Mouse (Mus musculus) erythroblast, embryonic 14.5 days (primary cell): ENCODE data around the gene Pigg. TPM values are rescaled to one million over a fixed set of nuclear protein-coding genes. Genes with fewer than 3 reads are reported as not detected.

Experiments used
- H3K27me3 ChIP-seq: 2 replicates; pipeline ENCODE4 v1.6.1; 2012; ENCODE audit warnings: inconsistent platforms; ENCODE audit not compliant: control insufficient read depth
- H3K36me3 ChIP-seq: 2 replicates; pipeline ENCODE4 v1.6.1; 2012; ENCODE audit warnings: mild to moderate bottlenecking, inconsistent platforms; ENCODE audit not compliant: control insufficient read depth
- H3K4me1 ChIP-seq: 2 replicates; pipeline ENCODE4 v1.6.1; 2012; ENCODE audit warnings: inconsistent platforms; ENCODE audit not compliant: control insufficient read depth
- H3K4me3 ChIP-seq: replicated peaks from 2 replicates; pipeline ENCODE3; 2012; ENCODE audit warnings: moderate library complexity, mild to moderate bottlenecking, inconsistent platforms
- H3K9me3 ChIP-seq: 2 replicates; pipeline ENCODE4 v1.6.1; 2012; ENCODE audit warnings: low read length, inconsistent platforms, mixed read lengths; ENCODE audit not compliant: control insufficient read depth
- GATA1 ChIP-seq: IDR thresholded peaks from 2 replicates; pipeline ENCODE4 v1.6.1; 2012; ENCODE audit warnings: low read length, inconsistent platforms, mixed read lengths
- TAL1 ChIP-seq: IDR thresholded peaks from 3 replicates; pipeline ENCODE4 v1.6.1; 2012; ENCODE audit warnings: low read length, inconsistent platforms, mixed read lengths
- polyA plus RNA-seq: library from polyadenylated mRNA; stranded (reverse); fragments of >175 nt; gene quantifications from 2 replicates; pipeline ENCODE4 v1.2.3, GENCODE M21; 2012

Pigg gene
- polyA plus RNA-seq, 1 experiment: 0.09 TPM

DNA sequence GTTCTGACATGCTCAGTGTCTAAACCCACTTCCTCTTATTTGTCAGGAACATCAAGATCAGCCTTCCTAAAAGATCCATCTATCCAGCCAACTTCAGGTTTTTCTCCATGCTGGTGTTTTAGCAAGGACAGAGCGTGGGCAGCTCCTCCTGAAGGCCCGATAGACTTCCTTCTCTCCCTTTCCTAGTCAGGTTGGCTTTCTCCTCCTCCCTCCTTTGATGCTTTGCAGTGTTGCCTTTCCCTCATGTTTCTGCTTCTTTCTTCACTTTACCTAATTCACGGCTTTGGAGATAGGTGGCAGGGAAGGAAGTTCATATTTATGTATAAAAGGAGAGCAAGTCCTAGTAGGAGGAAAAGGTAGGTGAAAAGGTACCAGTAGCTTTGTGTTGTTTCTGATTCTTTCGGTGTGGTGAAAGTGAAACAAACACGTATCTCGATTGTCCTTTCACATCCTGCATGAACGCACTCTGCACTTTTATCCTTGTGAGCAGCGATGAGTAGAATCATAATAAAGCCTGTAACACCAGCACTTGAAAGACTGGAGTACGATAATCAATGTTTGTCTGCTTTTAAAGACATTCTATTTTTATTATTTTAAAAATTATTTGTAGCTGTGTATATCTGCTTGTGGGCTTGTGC is 37.2 kb downstream of the Pigg start:
- TF ChIP-seq TAL1 (no peak), GATA1 (no peak)
- Histone ChIP-seq H3K9me3 (no peaks in the 10 kb centered on the region), H3K27me3 (no peaks in the 10 kb centered on the region), H3K36me3 (peaks cover 48% of the 10 kb centered on the region), H3K4me1 (peaks cover 9% of the 10 kb centered on the region), H3K4me3 (no peak overlapping the region)

DNA sequence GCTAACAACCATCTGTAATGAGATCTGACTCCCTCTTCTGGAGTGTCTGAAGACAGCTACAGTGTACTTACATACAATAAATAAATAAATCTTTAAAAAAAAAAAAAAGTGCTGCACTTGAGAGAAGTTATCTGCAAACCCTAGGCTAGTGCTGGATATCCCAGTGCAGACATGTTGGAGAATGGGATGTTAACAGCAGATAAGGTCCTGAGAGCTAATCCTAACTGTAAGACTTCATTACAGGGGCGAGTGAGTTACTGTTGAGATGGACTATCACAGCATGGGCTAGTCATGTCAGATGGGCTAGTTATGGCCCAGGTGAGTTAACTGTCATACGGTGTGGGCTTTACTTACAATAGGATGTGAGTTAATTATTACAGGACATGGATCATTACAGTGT is 41.6 kb downstream of the Pigg start:
- Histone ChIP-seq H3K36me3 (peaks cover 16% of the 10 kb centered on the region), H3K4me1 (peaks cover 2% of the 10 kb centered on the region), H3K4me3 (no peak overlapping the region), H3K27me3 (no peaks in the 10 kb centered on the region), H3K9me3 (peaks cover 3% of the 10 kb centered on the region; the same call in 1 of the 2 replicates)
- TF ChIP-seq GATA1 (no peak), TAL1 (no peak)

DNA sequence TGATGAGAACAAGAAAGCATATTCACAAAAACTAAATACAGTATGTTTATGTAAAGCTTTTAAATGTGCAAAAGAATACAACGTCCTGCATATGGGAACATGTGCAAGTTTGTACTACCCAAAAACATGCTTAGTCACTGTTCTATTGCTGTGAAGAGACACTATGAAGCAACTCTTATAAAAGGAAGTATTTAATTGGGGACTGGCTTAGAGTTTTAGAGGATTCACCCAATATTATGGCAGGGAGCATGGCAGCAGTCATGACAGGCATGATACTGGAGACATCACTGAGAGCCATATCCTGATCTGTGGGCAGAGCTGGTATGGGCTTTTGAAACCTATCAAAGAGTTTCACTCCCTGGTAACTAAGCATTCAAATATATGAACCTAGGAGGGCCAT is 45.5 kb downstream of the Pigg start:
- Histone ChIP-seq H3K4me3 (no peak overlapping the region), H3K27me3 (peaks cover 4% of the 10 kb centered on the region), H3K9me3 (peaks cover 3% of the 10 kb centered on the region; the same call in 1 of the 2 replicates), H3K36me3 (no peaks in the 10 kb centered on the region), H3K4me1 (peaks cover 2% of the 10 kb centered on the region)
- TF ChIP-seq GATA1: no peak
- no peak for TF ChIP-seq TAL1

- Histone ChIP-seq H3K4me1 (no peaks in the 10 kb centered on the region), H3K27me3 (peaks cover 20% of the 10 kb centered on the region), H3K4me3 (no peak overlapping the region), H3K9me3 (peaks cover 3% of the 10 kb centered on the region; the same call in 1 of the 2 replicates), H3K36me3 (no peaks in the 10 kb centered on the region)
- TF ChIP-seq GATA1 (no peak), TAL1 (no peak)
Observed at GRCm38 (mm10) chr5:108359491-108359890, 47.1 kb downstream of the Pigg start.

- no peaks in the 10 kb centered on the region for H3K4me1 ChIP-seq
Observed at GRCm38 (mm10) chr5:108360211-108360610, 47.8 kb downstream of the Pigg start.

GRCm38 (mm10) chr5:108362330-108362729 is 49.9 kb downstream of the Pigg start:
- peaks cover 49% of the 10 kb centered on the region for H3K27me3 ChIP-seq
- H3K4me3 ChIP-seq: no peak overlapping the region
- peaks cover 5% of the 10 kb centered on the region for H3K9me3 ChIP-seq
- peaks cover 2% of the 10 kb centered on the region for H3K4me1 ChIP-seq
- no peaks in the 10 kb centered on the region for H3K36me3 ChIP-seq
- TF ChIP-seq GATA1 (no peak), TAL1 (no peak)

More at GRCm38 (mm10) chr5:108360211-108360610, 47.8 kb downstream of the Pigg start:
- TF ChIP-seq TAL1 (no peak), GATA1 (no peak)
- Histone ChIP-seq H3K27me3 (peaks cover 27% of the 10 kb centered on the region), H3K9me3 (peaks cover 3% of the 10 kb centered on the region; the same call in 1 of the 2 replicates), H3K36me3 (no peaks in the 10 kb centered on the region), H3K4me3 (no peak overlapping the region)

DNA sequence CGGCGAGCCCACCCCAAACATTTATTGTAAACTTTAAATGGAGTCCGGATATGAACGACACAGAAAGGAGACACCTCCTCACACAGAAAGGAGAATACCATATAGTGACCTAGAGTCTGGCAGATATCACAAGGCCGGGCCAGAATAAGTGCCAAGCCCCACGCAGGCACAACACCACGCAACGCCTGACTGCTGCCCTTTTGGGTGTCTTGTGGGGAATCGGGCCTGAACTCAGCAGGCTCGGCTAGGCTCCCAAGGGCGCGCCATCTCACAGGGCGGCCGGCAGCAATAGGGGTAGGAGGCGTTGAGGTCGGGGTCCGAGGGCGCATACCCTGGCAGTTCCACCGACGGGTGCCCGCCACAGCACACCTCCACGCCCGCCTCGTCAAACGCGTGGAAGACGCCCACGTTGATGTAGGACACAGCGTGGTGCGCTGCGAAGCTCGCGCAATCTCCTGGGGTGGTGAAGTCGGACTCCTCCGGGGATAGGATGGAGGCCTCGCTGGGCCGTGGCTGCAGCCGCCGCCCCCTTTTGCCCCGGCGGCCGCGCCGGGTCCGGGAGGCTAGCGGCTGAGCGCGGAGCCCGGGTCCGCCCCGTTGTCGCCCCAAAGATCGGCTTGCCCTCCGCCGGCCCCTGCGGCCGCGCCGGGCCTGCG is 54.0 kb downstream of the Pigg start:
- TF ChIP-seq GATA1 (no peak), TAL1 (no peak)
- peaks cover 89% of the 10 kb centered on the region for H3K27me3 ChIP-seq
- peaks cover 2% of the 10 kb centered on the region for H3K4me1 ChIP-seq
- no peak overlapping the region for H3K4me3 ChIP-seq
- no peaks in the 10 kb centered on the region for H3K36me3 ChIP-seq
- H3K9me3 ChIP-seq: peaks cover 2% of the 10 kb centered on the region; the same call in 1 of the 2 replicates

DNA sequence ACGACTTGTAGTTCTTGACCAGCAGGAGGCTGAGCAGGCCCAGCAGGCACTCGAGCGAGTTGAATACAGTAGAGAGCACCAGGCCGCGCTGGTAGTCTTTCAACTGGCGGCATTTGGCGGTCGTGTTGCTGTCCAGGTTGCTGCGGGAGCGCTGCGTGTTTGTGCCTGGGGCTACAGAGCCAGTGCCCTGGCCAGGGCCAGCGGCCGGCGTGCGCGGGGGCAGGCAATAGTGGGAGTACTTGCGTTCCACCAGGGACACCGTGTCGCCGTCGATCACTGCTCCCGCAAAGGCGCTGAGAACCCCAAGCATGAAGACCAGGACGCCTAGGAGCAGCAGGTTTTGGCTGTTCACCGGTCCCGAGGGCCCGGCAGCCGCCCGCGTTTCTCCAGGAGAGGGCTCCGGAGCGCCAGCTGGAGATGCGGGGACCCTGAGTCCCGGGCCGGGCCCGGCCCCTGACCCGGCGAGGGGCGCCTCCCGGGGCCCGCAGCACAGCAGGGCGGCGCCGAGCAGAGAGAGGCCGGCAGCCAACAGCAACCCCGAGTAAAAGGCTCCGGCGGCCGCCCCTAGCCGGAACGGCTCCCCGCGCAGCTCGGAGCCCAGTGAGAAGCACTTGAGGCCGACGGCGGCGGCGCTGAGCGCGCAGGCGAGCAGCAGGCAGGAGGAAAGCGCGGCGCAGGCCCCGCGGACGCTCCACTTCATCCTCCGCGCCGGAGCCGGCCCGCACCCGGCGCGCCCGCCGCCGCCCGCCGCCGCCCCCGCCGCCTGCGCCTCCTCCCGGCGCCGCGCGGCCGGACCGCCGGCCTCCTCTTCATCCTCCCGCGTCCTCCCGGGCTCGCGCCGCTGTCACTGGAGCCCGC is 54.8 kb downstream of the Pigg start:
- no peak overlapping the region for H3K4me3 ChIP-seq

GRCm38 (mm10) chr5:108367871-108368332 is 55.5 kb downstream of the Pigg start, which contains the start of gene Gm42517:
TSS of gene Gm42517 (minus strand) at chr5:108367922.
- TF ChIP-seq GATA1 (no peak), TAL1 (no peak)
- H3K9me3 ChIP-seq: peaks cover 2% of the 10 kb centered on the region; the same call in 1 of the 2 replicates
- no peaks in the 10 kb centered on the region for H3K36me3 ChIP-seq
- H3K4me3 ChIP-seq: no peak within 1 kb of the TSS
- H3K27me3 ChIP-seq: peaks cover 99% of the 10 kb centered on the region
- H3K4me1 ChIP-seq: peaks cover 2% of the 10 kb centered on the region

More for the DNA sequence above, 54.8 kb downstream of the Pigg start:
- Histone ChIP-seq H3K9me3 (peaks cover 2% of the 10 kb centered on the region; the same call in 1 of the 2 replicates), H3K4me1 (peaks cover 2% of the 10 kb centered on the region), H3K36me3 (no peaks in the 10 kb centered on the region), H3K27me3 (peaks cover 96% of the 10 kb centered on the region)
- no peak for TF ChIP-seq GATA1
- no peak for TF ChIP-seq TAL1
